Mouse (Mus musculus) frontal cortex, adult 2 months (tissue): Measurements from ENCODE around the gene Syt8. TPM values are rescaled to one million over a fixed set of nuclear protein-coding genes. Genes with fewer than 3 reads are reported as not detected.
A peak's percentile ranks its signal among the peaks of the same experiment; 100 is the strongest.

Experiments used
- DNase-seq, 2 experiments: peaks; one replicate each; pipeline ENCODE4 v3.0.0; 2022; ENCODE audit warnings: low spot score in 1 of 2; ENCODE audit errors: extremely low spot score in 1 of 2
- polyA plus RNA-seq: library from polyadenylated mRNA; depleted of rRNA; stranded (reverse); fragments of >200 nt; gene quantifications from 2 replicates; pipeline ENCODE4 v1.2.3, GENCODE M21; 2012

Syt8 gene
- polyA plus RNA-seq, 1 experiment = not detected

- DNase-seq = no peak
Observed at GRCm38 (mm10) chr7:142443474-142443873, 8.8 kb downstream of the Syt8 start.

GRCm38 (mm10) chr7:142444171-142444570, 9.5 kb downstream of the Syt8 start:
- no peak for DNase-seq

DNA sequence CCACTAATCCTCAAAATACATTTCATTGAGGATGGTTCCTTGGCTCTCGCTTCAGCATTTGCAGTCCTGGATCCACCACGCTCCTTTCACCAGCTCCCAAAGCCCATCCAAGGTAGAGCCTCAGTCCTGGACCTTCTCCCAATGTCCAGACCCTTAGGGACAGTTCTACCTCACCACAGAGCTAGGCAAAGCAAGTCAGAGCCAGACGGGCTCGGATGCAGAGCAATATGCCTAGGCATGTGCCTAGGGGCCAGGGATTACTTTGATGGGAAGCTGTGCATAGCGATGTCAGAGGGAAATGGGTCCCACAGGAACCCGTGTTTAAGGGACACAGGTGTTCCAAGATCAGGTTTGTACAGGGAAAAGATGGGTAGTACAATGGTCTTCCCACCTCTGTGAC, 10.7 kb downstream of the Syt8 start:
- no peak for DNase-seq

GRCm38 (mm10) chr7:142446264-142446663, 11.6 kb downstream of the Syt8 start:
- DNase-seq = no peak

GRCm38 (mm10) chr7:142449038-142449617, 14.5 kb downstream of the Syt8 start:
- no peak for DNase-seq

DNA sequence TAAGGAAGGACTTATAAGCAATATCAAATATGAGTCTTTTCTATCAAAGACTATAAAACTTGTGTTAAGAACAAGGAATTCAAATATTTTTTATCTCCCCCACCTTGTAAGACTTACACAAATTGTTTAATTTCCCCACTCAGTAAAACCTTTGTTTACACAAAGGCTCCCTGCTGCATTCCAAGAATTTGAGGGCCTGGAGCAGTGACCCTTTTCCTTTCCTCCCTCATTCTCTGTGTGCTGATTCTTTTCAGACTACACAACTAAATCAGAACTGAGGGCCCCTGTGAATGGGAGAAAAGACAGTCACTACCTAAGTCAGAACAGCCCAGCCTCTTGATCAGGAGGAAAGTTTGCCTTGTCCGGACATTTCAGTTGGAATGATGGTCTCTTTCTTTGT, 20.1 kb downstream of the Syt8 start:
- DNase-seq = no peak

DNA sequence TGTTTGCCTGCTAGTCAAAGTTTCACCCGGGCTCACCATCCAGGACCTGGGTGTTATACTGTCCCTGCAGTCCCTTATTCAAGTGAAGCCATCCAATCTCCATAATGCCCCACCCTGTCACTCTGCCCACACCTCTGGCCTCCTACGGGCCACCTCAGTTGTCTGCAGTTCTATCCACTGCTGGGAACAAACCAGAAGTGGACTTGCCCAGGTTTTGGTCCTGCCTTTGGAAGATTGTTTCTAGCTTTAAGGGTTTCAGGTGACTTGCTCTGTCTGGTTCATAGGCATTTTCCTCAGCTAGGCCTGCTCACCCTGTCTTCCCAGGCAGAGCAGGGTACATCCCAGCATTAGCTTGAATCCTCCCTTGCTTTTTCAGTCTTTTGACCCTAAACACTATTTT, 20.6 kb downstream of the Syt8 start:
- no peak for DNase-seq

- DNase-seq = no peak
Observed at GRCm38 (mm10) chr7:142456806-142457205, 22.2 kb downstream of the Syt8 start.

GRCm38 (mm10) chr7:142457227-142457811, 22.7 kb downstream of the Syt8 start:
- DNase-seq = peak in 1 of 2 experiments; percentile 36

- no peak for DNase-seq
Observed at GRCm38 (mm10) chr7:142458026-142458425, 23.4 kb downstream of the Syt8 start.

DNA sequence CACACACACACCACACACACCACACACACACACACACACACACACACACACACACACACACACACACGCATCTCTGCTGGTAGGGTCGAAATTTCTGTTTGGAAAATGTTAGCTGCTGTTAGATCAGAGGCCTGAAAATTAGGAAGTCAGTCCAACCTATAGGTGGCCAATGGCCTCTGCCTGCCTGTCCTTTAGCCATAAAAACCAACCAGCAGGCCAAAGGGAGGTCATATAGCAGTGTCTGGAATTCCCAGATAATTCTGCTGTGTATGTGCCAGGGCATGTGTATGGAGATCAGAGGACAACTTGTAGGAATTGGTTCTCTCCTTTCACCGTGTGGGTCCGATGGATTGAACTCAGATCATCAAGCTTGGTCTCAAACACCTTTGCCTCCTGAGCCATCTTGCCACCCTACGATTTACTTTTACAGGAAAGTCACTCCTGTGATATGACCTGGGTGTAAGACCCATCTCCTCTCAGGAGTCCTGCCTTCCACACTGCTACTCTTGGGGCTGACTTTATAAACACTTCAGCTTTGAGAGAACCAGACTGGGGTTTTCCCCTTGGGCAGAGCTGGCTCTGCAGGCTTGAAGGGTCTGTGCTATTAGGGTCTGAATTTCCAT, 24.1 kb downstream of the Syt8 start:
- DNase-seq = no peak

- DNase-seq = no peak
Observed at GRCm38 (mm10) chr7:142459299-142459691, 24.6 kb downstream of the Syt8 start.

GRCm38 (mm10) chr7:142460636-142461077, 26.0 kb downstream of the Syt8 start, which contains the start of gene Lsp1:
Gene Lsp1, plus strand, starts transcription at chr7:142460809.
- DNase-seq = no peak

GRCm38 (mm10) chr7:142461446-142461845, 26.8 kb downstream of the Syt8 start:
- no peak for DNase-seq

DNA sequence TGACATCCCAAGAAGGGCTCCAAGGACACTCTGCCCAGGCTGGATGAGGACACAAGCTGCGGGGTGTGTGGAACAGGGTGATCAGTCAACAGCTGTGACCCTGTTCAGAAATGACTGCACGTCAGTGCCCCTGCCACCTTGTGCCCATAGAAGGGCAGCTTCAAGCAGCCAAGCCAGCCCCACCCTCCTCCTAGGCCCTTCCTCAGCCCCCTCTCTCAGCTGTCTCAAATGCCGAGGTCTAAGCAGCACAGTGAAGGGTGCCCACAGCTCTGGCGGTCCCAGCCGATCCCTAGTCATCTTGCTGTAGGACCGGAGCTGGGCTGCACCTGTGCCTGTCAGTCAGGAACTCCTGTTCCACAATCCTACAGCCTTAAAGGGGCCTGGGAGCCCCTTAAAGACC, 27.5 kb downstream of the Syt8 start:
- DNase-seq = no peak

- no peak for DNase-seq
Observed at GRCm38 (mm10) chr7:142462594-142463078, 28.0 kb downstream of the Syt8 start.

GRCm38 (mm10) chr7:142470171-142470691, 35.6 kb downstream of the Syt8 start:
- DNase-seq = peak in 1 of 2 experiments; percentile 18

GRCm38 (mm10) chr7:142470808-142471413, 36.3 kb downstream of the Syt8 start:
- no peak for DNase-seq

GRCm38 (mm10) chr7:142471414-142471861, 36.8 kb downstream of the Syt8 start:
- DNase-seq = no peak

DNA sequence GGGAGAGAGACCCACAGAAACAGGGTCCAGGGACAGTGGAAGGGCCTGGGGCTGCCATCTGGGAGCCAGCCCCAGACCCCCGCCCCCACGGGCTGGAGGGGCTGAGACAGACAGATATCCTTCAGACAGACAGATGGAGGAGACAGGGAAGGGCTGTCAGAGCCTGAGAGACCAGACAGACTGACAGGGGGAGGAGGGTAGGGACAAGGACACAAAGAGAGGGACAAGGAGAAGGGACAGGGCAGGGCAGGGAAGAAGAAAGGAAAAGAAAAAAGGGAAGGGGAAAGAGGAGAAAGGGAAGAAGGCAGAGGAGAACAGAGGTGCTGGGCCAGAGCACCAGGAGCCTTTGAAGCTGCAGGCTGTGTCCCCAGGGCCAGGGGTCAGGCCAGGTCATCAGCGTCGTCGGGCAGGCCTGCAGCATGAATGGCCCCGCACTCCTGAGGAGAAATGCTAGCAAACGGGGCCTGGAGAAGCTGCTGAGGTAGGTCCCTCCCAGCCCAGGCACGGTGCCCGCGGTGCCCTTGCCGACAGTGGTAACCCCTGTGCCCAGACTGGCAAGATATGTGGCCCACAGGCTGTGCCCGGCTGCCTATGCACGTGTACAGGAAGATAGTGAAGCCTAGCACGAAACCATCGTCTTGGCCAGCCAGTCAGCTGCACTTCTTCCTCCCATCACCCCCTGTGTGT, 37.4 kb downstream of the Syt8 start:
- no peak for DNase-seq

- DNase-seq = no peak
Observed at GRCm38 (mm10) chr7:142472936-142473335, 38.3 kb downstream of the Syt8 start.
